Mouse (Mus musculus) ovary, postnatal 14 days (tissue): ENCODE results near the gene Rilpl1.

Experiments used
- DNase-seq: peaks from one replicate; pipeline ENCODE4 v3.0.0; 2022; ENCODE audit warnings: low spot score

The Rilpl1 gene

GRCm38 (mm10) chr5:124452494-124453228 lies 78.5 kb downstream of the Rilpl1 start:
- no peak for DNase-seq

- no peak for DNase-seq
These were observed 80.4 kb downstream of the Rilpl1 start for GRCm38 (mm10) chr5:124450641-124451340.

- no peak for DNase-seq
These were observed 81.1 kb downstream of the Rilpl1 start for GRCm38 (mm10) chr5:124450051-124450450.

- no peak for DNase-seq
These were observed 81.7 kb downstream of the Rilpl1 start for GRCm38 (mm10) chr5:124449494-124449893.

- DNase-seq: no peak
These were observed 84.8 kb downstream of the Rilpl1 start for GRCm38 (mm10) chr5:124446301-124446881.

- no peak for DNase-seq
These were observed 85.4 kb downstream of the Rilpl1 start for GRCm38 (mm10) chr5:124445621-124446293.

GRCm38 (mm10) chr5:124444661-124445561 lies 86.3 kb downstream of the Rilpl1 start:
- DNase-seq: no peak

GRCm38 (mm10) chr5:124444208-124444607 lies 87.0 kb downstream of the Rilpl1 start:
- no peak for DNase-seq
